Mouse (Mus musculus) CD4-positive, CD25-positive, alpha-beta regulatory T cell, adult 2 months (primary cell): ENCODE results near the gene Cks2.

Experiments used
- DNase-seq: peaks from one replicate; pipeline ENCODE4 v3.0.0-alpha.2; 2012; ENCODE audit warnings: low read depth, low spot score

Cks2 gene

GRCm38 (mm10) chr13:51679332-51679731, 34.3 kb downstream of the Cks2 start:
- no peak for DNase-seq

DNA sequence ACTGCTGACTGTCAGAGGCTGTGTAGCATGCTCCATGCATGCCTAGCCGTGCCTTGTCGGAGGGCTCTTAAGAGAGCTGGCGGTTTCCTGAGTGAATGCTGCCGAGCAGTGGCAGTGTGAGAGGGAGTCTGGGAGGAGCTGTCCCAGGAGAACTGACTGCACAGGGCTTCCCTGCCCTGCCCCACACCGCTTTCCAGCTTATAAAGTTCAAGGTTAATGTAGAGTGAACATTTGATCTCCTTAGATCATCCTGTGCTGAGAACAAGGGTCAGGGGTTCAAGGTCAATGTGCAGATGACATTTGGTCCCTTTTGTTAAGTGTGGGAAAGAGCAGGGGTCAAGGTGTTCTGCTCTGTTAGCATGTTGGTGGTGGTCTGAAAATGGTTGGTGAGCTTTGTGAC, 36.0 kb downstream of the Cks2 start:
- DNase-seq, result no peak

DNA sequence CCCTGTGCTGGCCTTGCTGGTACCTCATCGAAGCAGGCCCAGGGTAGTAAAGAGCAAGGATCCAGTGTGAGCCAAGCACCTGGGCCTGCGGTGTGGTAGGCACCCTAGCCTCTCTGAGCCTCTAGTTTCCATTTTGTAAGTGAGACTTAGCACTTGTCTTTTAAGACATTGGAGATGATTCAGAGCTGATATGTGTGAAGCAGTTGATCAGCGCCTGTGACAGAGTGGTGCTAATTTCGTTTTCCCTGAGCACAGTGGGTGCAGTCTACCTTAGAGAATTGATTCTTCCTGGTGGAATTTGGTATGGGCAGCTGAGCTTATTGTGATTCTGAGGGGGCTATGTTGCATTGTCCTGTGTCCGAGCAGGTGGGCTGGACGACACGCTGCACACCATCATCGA, 36.6 kb downstream of the Cks2 start:
- no peak for DNase-seq

DNA sequence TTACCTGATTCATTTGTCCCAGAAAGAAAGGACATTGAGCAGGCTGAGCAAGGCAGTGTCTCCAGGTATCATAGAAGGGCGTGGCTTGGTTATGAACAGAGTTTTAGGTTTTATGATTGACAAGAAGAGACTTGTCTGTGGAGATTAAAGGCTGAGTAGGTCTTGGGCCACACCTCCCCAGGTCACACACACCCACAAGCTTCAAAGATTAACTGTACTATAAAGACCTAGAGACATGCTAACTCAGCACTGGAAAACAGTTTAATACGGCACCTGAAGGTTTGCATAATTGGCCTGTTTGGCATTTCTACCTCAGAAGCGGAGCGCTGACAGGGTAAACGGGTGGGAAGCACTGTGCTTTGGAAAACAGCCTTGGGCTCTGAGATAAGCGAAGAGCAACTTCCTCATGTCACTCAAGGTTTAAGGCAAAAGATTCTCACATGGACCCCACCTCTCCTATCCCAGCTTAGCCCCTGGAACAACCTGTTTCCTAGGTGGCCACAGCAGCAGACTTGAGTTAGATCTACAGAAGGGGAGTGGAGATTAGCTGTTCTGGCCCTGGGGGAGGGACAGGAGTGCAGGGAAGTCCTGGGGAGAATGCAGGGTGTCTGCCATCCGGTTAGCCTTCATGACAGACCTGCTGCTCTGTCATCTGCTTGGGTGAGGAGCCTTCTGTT, 40.4 kb downstream of the Cks2 start:
- no peak for DNase-seq

GRCm38 (mm10) chr13:51686966-51687365, 41.9 kb downstream of the Cks2 start:
- no peak for DNase-seq

DNA sequence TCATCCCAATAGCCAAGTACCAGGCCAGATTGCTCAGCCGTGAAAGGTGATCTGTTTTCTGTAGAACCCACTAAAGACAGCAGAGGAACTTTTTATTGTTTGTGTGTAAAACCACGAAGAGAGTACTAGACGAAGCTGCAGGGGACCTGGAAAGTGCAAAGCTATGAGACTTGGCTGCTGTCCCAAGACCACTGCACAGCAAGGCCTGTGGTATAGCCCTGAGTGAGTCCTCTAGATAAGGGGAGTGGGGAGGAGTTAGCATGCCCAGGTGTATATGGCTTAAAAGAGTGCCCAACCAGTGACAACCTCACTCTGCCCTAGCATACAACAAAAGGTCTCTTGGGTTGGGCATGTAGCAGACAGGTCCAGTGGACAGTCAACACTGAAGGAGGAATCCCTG, 43.7 kb downstream of the Cks2 start:
- DNase-seq, result no peak

- DNase-seq, result no peak
Observed at GRCm38 (mm10) chr13:51696481-51696880, 51.4 kb downstream of the Cks2 start.

DNA sequence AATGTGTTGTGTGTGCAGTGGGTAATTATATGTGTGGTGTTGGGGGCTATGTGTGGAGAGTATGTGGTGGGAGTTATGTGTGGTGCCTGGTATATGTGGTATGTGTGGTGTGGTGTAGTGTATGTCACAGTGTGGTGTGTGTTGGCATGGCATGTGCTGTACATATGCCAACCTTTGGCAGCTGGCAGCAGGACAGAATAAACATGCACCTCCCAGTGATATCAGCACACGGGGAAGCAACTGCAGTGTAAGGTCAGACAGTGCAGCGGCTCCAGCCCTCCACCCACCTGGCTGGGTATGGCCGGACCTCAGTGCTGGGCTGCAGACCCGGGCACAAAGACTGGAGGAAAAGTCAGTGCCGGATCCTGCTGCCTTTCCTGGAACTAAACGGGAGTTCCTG, 52.4 kb downstream of the Cks2 start:
- no peak for DNase-seq

GRCm38 (mm10) chr13:51697897-51698296, 52.9 kb downstream of the Cks2 start:
- no peak for DNase-seq

- no peak for DNase-seq
Observed at GRCm38 (mm10) chr13:51698318-51698717, 53.3 kb downstream of the Cks2 start.
